Mouse (Mus musculus): ENCODE results near the gene Esm1. TPM values are rescaled to one million over a fixed set of nuclear protein-coding genes. Genes with fewer than 3 reads are reported as not detected.
A peak's percentile ranks its signal among the peaks of the same experiment; 100 is the strongest.
"Not testable (repeated sequence)": the region's sequence is repeated elsewhere in the genome, so short reads cannot be mapped to it uniquely, and the experiment has no call there.

Esm1 gene
- polyA plus RNA-seq, 1 experiment from 2014 or later: 1.0 TPM

DNA sequence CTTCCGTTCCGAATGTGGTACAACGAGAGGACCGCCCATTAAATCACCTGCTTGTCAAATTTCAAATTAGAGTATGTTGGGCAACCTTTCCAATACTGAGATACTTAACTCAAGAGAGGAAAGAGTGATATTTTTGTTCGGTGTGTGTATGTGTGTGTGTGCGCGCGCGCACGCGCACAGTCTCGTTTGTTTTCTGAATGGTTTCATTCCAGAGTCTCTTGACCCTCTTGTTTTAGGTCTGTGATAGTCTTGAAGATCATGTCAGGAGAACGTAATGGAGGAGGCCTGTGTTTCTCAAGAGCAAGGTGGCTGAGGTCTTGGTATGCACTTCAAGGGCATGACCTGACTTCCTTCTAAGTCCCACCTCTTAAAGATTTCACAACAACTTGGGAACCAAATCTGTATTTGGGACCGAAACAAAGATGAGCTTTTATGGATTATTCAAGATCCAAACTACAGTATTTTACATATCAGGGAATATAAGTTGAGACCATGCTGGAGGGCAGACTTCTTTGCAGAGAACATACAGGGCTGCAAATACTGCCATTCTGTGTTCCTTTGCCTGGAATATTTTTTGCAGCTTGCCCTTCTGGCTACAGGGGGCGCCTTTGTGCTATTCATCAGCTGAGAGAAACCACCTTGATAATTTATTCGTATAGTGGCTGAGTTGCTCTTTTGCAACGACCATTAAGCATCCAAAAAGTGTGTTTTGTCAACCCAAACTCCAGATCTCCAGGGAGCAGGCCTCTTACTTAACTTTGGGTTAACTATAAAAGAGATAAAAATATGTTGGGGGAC is 18.4 kb downstream of the Esm1 start:
- H3K36me3 ChIP-seq: no peaks in the 10 kb centered on the region
- no peak overlapping the region for H3K27ac ChIP-seq (ENCODE audit: poor library complexity, severe bottlenecking)
- ATAC-seq (ENCODE audit: insufficient number of reproducible peaks, low FRiP score): no peak
- no peak overlapping the region for H3K4me3 ChIP-seq
- peaks cover 7% of the 10 kb centered on the region for H3K4me1 ChIP-seq (replicated peaks)
- WGBS: 81% methylated on average over 17 of the region's 17 CpGs
- no peaks in the 10 kb centered on the region for H3K9me3 ChIP-seq (replicated peaks)
- no peak overlapping the region for H3K9ac ChIP-seq
- no peak overlapping the region for H3K4me2 ChIP-seq
- no peaks in the 10 kb centered on the region for H3K27me3 ChIP-seq (replicated peaks)

DNA sequence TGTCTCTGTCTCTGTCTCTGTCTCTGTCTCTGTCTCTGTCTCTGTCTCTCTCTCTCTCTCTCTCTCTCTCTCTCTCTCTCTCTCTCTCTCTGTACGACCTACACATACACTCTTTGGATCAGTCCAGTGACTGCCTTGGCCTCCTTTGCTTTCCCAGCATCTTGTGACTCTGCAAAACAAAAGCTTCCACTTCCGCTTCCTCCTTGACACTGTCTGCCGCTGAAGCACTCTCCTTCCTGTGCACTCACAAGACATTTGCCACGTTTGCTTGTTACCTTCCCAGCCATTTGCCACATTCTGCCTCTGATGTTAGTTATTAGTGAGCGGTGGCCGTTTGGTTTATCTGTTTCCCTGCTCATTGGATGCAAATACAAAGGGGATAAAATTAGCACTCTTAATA is 32.7 kb downstream of the Esm1 start:
- Histone ChIP-seq H3K4me3 (no peak overlapping the region), H3K27me3 (replicated peaks) (no peaks in the 10 kb centered on the region), H3K36me3 (no peaks in the 10 kb centered on the region), H3K27ac (ENCODE audit: poor library complexity, severe bottlenecking) (no peak overlapping the region), H3K4me2 (no peak overlapping the region), H3K9ac (no peak overlapping the region), H3K4me1 (replicated peaks) (0 out of 2 replicates have a peak, but pooled peaks cover 6% of the 10 kb centered on the region), H3K9me3 (replicated peaks) (no peaks in the 10 kb centered on the region)
- ATAC-seq (ENCODE audit: insufficient number of reproducible peaks, low FRiP score): no peak
- 46% methylated on average over 6 of the region's 6 CpGs for WGBS

DNA sequence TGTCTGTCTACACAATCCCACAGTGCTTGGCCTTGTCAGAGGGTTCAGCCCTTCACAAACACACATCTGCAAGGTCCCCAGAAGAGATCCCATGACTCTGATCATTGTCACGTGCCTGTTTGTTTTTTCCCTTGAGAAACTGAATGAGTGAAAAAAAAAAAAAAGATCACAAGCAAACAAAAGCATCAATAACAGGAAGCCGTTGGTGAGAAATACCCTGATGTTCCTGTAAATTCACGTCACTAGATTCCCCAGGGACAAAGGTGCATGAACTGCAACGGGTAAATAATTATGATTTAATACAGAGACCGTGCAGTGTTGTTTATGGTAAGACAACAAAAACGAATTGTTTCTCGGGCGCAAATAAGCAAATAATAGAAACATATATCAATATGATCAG is 35.6 kb downstream of the Esm1 start:
- H3K9me3 ChIP-seq (replicated peaks): no peaks in the 10 kb centered on the region
- H3K4me1 ChIP-seq (replicated peaks): 0 out of 2 replicates have a peak, but pooled peaks cover 6% of the 10 kb centered on the region
- H3K4me3 ChIP-seq: no peak overlapping the region
- no peaks in the 10 kb centered on the region for H3K36me3 ChIP-seq
- WGBS: 72% methylated on average over 8 of the region's 8 CpGs
- no peak overlapping the region for H3K27ac ChIP-seq (ENCODE audit: poor library complexity, severe bottlenecking)
- ATAC-seq (ENCODE audit: insufficient number of reproducible peaks, low FRiP score): no peak
- H3K9ac ChIP-seq: no peak overlapping the region
- H3K4me2 ChIP-seq: no peak overlapping the region
- no peaks in the 10 kb centered on the region for H3K27me3 ChIP-seq (replicated peaks)

DNA sequence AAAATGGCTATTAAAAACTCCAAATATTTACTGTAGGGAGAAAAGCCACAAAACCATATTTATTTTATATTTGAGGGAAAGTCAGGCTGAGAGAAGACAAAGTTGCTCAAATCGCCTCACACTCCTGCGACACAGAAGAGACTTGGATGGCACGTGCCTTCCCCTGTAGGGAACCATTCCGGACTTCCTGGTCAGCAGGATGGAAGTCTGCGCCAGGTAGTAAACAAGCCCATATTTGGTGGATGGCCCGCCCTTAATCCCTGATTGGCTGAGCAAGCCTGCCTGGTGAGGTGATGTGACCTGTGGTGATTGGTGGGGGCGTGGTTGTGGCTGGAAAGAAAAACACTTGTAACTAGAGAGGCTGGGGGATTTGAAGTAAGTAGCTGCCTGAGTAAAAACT is 43.1 kb downstream of the Esm1 start:
- 81% methylated on average over 7 of the region's 7 CpGs for WGBS
- not testable (repeated sequence) for H3K4me3 ChIP-seq; H3K36me3 ChIP-seq; H3K4me1 ChIP-seq (replicated peaks); H3K9me3 ChIP-seq (replicated peaks); H3K9ac ChIP-seq; H3K27me3 ChIP-seq (replicated peaks); H3K27ac ChIP-seq (ENCODE audit: poor library complexity, severe bottlenecking); ATAC-seq (ENCODE audit: insufficient number of reproducible peaks, low FRiP score); H3K4me2 ChIP-seq

DNA sequence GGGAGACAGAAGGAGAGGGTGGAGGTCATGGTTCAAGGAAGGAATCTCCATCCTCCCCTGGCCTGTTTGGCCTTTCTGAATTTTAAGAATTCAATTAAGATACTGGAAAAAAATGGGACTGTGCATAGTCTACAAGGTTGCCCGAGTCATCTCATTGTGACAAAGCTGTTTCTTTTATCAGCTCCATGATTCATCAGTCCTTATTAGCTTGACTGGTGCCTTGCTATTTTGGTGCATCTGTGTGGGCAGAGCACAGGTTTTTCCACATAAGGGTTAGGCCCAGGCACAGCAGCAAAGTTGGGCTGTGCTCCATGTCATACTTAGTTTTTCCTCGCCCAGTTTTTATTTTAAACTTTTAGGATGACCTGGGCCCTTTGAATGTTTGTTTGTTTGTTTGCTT is 47.3 kb downstream of the Esm1 start:
- Histone ChIP-seq H3K9me3 (replicated peaks) (no peaks in the 10 kb centered on the region), H3K27ac (ENCODE audit: poor library complexity, severe bottlenecking) (no peak overlapping the region), H3K27me3 (replicated peaks) (no peaks in the 10 kb centered on the region), H3K9ac (no peak overlapping the region), H3K4me2 (no peak overlapping the region), H3K4me1 (replicated peaks) (no peaks in the 10 kb centered on the region), H3K36me3 (no peaks in the 10 kb centered on the region), H3K4me3 (no peak overlapping the region)
- ATAC-seq (ENCODE audit: insufficient number of reproducible peaks, low FRiP score): no peak
- WGBS: 69% methylated on average over 2 of the region's 2 CpGs

GRCm38 (mm10) chr13:113257190-113257589 is 47.7 kb downstream of the Esm1 start:
- Histone ChIP-seq H3K4me2 (no peak overlapping the region), H3K9ac (no peak overlapping the region), H3K4me3 (no peak overlapping the region), H3K9me3 (replicated peaks) (no peaks in the 10 kb centered on the region), H3K27ac (ENCODE audit: poor library complexity, severe bottlenecking) (no peak overlapping the region), H3K4me1 (replicated peaks) (no peaks in the 10 kb centered on the region), H3K27me3 (replicated peaks) (no peaks in the 10 kb centered on the region), H3K36me3 (no peaks in the 10 kb centered on the region)
- 47% methylated on average over 5 of the region's 5 CpGs for WGBS
- no peak for ATAC-seq (ENCODE audit: insufficient number of reproducible peaks, low FRiP score)

DNA sequence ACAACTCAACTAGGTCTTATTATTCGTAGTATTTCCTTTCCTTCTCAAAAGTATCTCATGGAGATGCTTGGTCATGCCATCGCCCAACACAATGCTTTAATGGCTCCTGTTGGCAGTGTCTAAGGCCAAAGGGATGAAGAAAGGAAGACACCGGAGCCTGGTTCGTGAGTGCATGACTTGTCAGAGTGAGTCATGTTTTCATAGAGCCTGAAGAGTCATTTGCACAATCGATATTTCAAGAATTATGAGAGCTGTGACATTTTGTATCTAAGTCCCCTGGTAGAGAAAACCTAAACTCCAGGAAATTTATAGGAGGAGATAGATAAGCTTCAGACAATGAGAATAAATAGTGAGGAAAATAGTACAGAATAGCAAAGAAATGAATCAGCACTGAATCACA is 49.8 kb downstream of the Esm1 start:
- H3K9ac ChIP-seq: no peak overlapping the region
- H3K4me3 ChIP-seq: no peak overlapping the region
- H3K27me3 ChIP-seq (replicated peaks): no peaks in the 10 kb centered on the region
- H3K4me1 ChIP-seq (replicated peaks): 0 out of 2 replicates have a peak, but pooled peaks cover 8% of the 10 kb centered on the region
- no peaks in the 10 kb centered on the region for H3K9me3 ChIP-seq (replicated peaks)
- no peak overlapping the region for H3K27ac ChIP-seq (ENCODE audit: poor library complexity, severe bottlenecking)
- WGBS: 81% methylated on average over 5 of the region's 5 CpGs
- H3K4me2 ChIP-seq: no peak overlapping the region
- ATAC-seq (ENCODE audit: insufficient number of reproducible peaks, low FRiP score): no peak
- H3K36me3 ChIP-seq: no peaks in the 10 kb centered on the region

DNA sequence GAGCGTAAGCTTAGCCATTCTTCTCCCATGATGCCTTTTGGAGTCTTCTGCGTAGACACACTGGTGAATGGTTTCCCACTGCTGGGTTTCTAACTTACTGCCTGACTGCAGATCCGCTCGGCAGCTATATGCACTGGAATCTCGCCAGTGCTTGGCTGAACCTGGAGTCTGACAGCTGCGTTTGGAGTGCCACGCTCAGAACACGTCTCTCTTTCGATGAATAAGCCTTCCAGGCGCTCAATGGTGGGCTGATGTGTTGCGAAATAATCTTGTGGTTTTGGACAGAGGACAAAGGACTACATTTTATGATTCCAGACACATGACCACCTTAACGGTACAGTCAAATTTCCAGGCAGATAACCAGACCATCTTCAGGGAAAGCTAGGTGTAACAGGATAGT is 53.4 kb downstream of the Esm1 start:
- no peaks in the 10 kb centered on the region for H3K9me3 ChIP-seq (replicated peaks)
- no peak overlapping the region for H3K4me3 ChIP-seq
- WGBS: 63% methylated on average over 12 of the region's 12 CpGs
- no peak overlapping the region; the same call in 1 of the 2 replicates for H3K27ac ChIP-seq (ENCODE audit: poor library complexity, severe bottlenecking)
- 0 out of 2 replicates have a peak, but pooled peaks have one; percentile 15 for ATAC-seq (ENCODE audit: insufficient number of reproducible peaks, low FRiP score)
- H3K4me2 ChIP-seq: peak overlapping the region; percentile 43
- no peak overlapping the region for H3K9ac ChIP-seq
- 0 out of 2 replicates have a peak, but pooled peaks cover 8% of the 10 kb centered on the region for H3K4me1 ChIP-seq (replicated peaks)
- H3K36me3 ChIP-seq: no peaks in the 10 kb centered on the region
- H3K27me3 ChIP-seq (replicated peaks): no peaks in the 10 kb centered on the region

GRCm38 (mm10) chr13:113265257-113265656 is 55.8 kb downstream of the Esm1 start:
- no peaks in the 10 kb centered on the region for H3K27me3 ChIP-seq (replicated peaks)
- WGBS: 26% methylated on average over 13 of the region's 13 CpGs
- H3K9me3 ChIP-seq (replicated peaks): no peaks in the 10 kb centered on the region
- H3K4me1 ChIP-seq (replicated peaks): 0 out of 2 replicates have a peak, but pooled peaks cover 8% of the 10 kb centered on the region
- no peak overlapping the region for H3K4me2 ChIP-seq
- no peaks in the 10 kb centered on the region for H3K36me3 ChIP-seq
- H3K9ac ChIP-seq: no peak overlapping the region
- no peak overlapping the region for H3K4me3 ChIP-seq
- ATAC-seq (ENCODE audit: insufficient number of reproducible peaks, low FRiP score): no peak
- no peak overlapping the region for H3K27ac ChIP-seq (ENCODE audit: poor library complexity, severe bottlenecking)

- Histone ChIP-seq H3K4me2 (peak overlapping the region; percentile 48), H3K4me3 (no peak overlapping the region), H3K27ac (ENCODE audit: poor library complexity, severe bottlenecking) (no peak overlapping the region), H3K27me3 (replicated peaks) (no peaks in the 10 kb centered on the region), H3K4me1 (replicated peaks) (peaks cover 13% of the 10 kb centered on the region; the same call in 1 of the 2 replicates), H3K9ac (no peak overlapping the region), H3K9me3 (replicated peaks) (no peaks in the 10 kb centered on the region), H3K36me3 (no peaks in the 10 kb centered on the region)
- ATAC-seq (ENCODE audit: insufficient number of reproducible peaks, low FRiP score): 0 out of 2 replicates have a peak, but pooled peaks have one; percentile 31
- 29% methylated on average over 9 of the region's 9 CpGs for WGBS
These were observed 57.1 kb downstream of the Esm1 start for GRCm38 (mm10) chr13:113266495-113266951.

DNA sequence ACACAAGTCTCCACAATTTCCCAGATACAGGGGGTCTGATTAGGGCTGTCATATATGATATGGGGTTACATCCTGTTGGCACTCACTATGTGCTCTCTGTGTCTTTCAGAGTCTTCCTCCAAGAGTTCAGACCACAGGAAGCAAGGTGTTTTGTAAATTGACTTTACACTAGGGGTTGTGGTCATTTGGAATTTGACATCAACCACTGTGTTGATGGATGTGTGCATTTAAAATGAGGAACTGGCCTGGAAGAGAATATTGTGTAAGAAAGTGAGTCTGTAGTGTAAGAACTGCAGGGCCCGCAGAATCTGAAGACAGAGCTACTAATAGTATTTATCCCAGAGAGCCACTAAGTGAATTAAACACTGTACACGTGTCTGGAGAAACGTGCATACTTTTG is 57.7 kb downstream of the Esm1 start:
- Histone ChIP-seq H3K9me3 (replicated peaks) (no peaks in the 10 kb centered on the region), H3K27me3 (replicated peaks) (no peaks in the 10 kb centered on the region), H3K4me1 (replicated peaks) (peaks cover 13% of the 10 kb centered on the region; the same call in 1 of the 2 replicates), H3K9ac (no peak overlapping the region), H3K4me3 (no peak overlapping the region), H3K36me3 (no peaks in the 10 kb centered on the region), H3K27ac (ENCODE audit: poor library complexity, severe bottlenecking) (no peak overlapping the region), H3K4me2 (no peak overlapping the region)
- 84% methylated on average over 3 of the region's 3 CpGs for WGBS
- ATAC-seq (ENCODE audit: insufficient number of reproducible peaks, low FRiP score): no peak

All from heart, embryonic 12.5 days (tissue).